Mouse (Mus musculus) CH12.LX (cell line): ENCODE measurements around the gene Snx9.
A peak's percentile ranks its signal among the peaks of the same experiment; 100 is the strongest.

ENCODE experiments used
- BHLHE40 ChIP-seq: IDR thresholded peaks from 2 replicates; pipeline ENCODE4 v1.6.1; 2011; ENCODE audit warnings: mild to moderate bottlenecking, low read depth, low read length, improper control_type of control experiment
- CHD2 ChIP-seq: IDR thresholded peaks from 2 replicates; pipeline ENCODE4 v1.6.1; 2011; ENCODE audit warnings: low read length, improper control_type of control experiment
- CTCF ChIP-seq, 2 experiments: IDR thresholded peaks in 1 of 2; conservative IDR thresholded peaks in 1 of 2; 2 replicates each; pipeline ENCODE4 v1.5.1; 2011 to 2012; ENCODE audit warnings: low read depth in 2 of 2, low read length in 2 of 2, improper control_type of control experiment in 1 of 2, inconsistent platforms in 1 of 2, mild to moderate bottlenecking in 1 of 2, moderate library complexity in 1 of 2
- EP300 ChIP-seq: IDR thresholded peaks from 2 replicates; pipeline ENCODE4 v1.6.1; 2011; ENCODE audit warnings: low read length, improper control_type of control experiment
- GABPA ChIP-seq: IDR thresholded peaks from 2 replicates; pipeline ENCODE4 v1.6.1; 2012; ENCODE audit warnings: low read depth, low read length, improper control_type of control experiment, inconsistent platforms; ENCODE audit not compliant: insufficient replicate concordance
- JUN ChIP-seq: IDR thresholded peaks from 2 replicates; pipeline ENCODE4 v1.6.1; 2011; ENCODE audit warnings: low read depth, mild to moderate bottlenecking, low read length, improper control_type of control experiment, moderate library complexity; ENCODE audit not compliant: insufficient read depth
- MAFK ChIP-seq: IDR thresholded peaks from 2 replicates; pipeline ENCODE4 v1.6.1; 2011; ENCODE audit warnings: low read length, improper control_type of control experiment; ENCODE audit not compliant: insufficient replicate concordance
- MAZ ChIP-seq: IDR thresholded peaks from 2 replicates; pipeline ENCODE4 v1.6.1; 2012; ENCODE audit warnings: low read depth, mild to moderate bottlenecking, inconsistent platforms, low read length, improper control_type of control experiment, moderate library complexity
- NRF1 ChIP-seq: IDR thresholded peaks from 2 replicates; pipeline ENCODE4 v1.6.1; 2014; ENCODE audit warnings: low read depth, mild to moderate bottlenecking, inconsistent platforms, low read length, improper control_type of control experiment, moderate library complexity
- POLR2A ChIP-seq: IDR thresholded peaks from 2 replicates; pipeline ENCODE4 v1.6.1; 2011; ENCODE audit warnings: low read depth, mild to moderate bottlenecking, improper control_type of control experiment, low read length
- POLR2AphosphoS2 ChIP-seq: IDR thresholded peaks from 2 replicates; pipeline ENCODE4 v1.6.1; 2011; ENCODE audit warnings: low read depth, low read length, improper control_type of control experiment
- SIN3A ChIP-seq: IDR thresholded peaks from 2 replicates; pipeline ENCODE4 v1.6.1; 2012; ENCODE audit warnings: low read length, improper control_type of control experiment, inconsistent platforms
- ZKSCAN1 ChIP-seq: IDR thresholded peaks from 2 replicates; pipeline ENCODE4 v1.6.1; 2012; ENCODE audit warnings: low read depth, inconsistent platforms, low read length, improper control_type of control experiment, borderline replicate concordance
- ZMIZ1 ChIP-seq: IDR thresholded peaks from 2 replicates; pipeline ENCODE4 v1.6.1; 2012; ENCODE audit warnings: low read depth, mild to moderate bottlenecking, inconsistent platforms, low read length, improper control_type of control experiment

DNA sequence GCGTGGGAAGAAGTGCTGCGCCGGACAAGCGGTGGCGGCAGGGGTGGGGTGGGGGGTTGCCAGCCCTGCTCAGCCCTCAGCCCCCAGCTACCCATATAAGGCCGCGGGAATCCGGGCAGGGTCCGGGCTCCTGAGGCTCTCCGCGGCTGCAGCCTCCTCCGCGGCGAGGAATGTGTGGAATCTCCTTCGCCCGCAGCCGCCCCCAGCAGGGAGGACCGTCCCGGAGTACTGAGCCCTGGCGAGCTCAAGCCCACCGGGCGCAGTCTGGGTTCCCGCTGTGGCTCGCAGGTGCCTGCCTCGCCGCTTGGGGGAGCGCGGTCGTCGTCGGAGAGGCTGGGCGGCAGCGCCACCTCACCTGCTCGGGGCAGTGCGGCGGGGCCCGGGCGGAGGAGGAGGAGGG, 99.7 kb downstream of the Snx9 start:
- TF ChIP-seq MAFK (no peak), CTCF (conservative IDR thresholded peaks at IDR 0.05 in 1 of 2, IDR thresholded peaks at IDR 0.05 in 1 of 2; ENCODE audit: low read depth in 2 of 2, low read length in 2 of 2) (peak in 1 of 2 experiments; percentile 89; a peak in 2 of 4 replicates), POLR2A (no peak), JUN (no peak), MAZ (peak; percentile 66; the same call in 1 of the 2 replicates), GABPA (no peak), ZMIZ1 (no peak), ZKSCAN1 (no peak), BHLHE40 (no peak), EP300 (no peak), CHD2 (no peak), POLR2AphosphoS2 (no peak), SIN3A (0 out of 2 replicates have a peak, but pooled peaks have one; percentile 13), NRF1 (no peak)
